Mouse (Mus musculus) common myeloid progenitor, adult 5-6 weeks (primary cell): ENCODE data around the gene Rtp3. TPM values are rescaled to one million over a fixed set of nuclear protein-coding genes. Genes with fewer than 3 reads are reported as not detected.
A peak's percentile ranks its signal among the peaks of the same experiment; 100 is the strongest.

ENCODE experiments used
- ATAC-seq: replicated peaks from 2 replicates; pipeline ENCODE4 v1.8.0; 2016; ENCODE audit warnings: low read depth, mild to moderate bottlenecking, moderate TSS enrichment, inconsistent platforms; ENCODE audit not compliant: poor library complexity, severe bottlenecking
- total RNA-seq: library from RNA; stranded (forward); fragments of 200-1000, 187-1606 nt; gene quantifications from 2 replicates; pipeline ENCODE4 v1.2.3, GENCODE M21; 2017

Gene Rtp3
- not detected in 2 replicates for total RNA-seq

- ATAC-seq: no peak
Measured at GRCm38 (mm10) chr9:110990204-110990603, at the start of gene Rtp3. Gene Rtp3, minus strand, starts transcription at chr9:110990583.

GRCm38 (mm10) chr9:111039966-111040365, 49.6 kb upstream of the Rtp3 start:
- ATAC-seq: no peak

GRCm38 (mm10) chr9:111033717-111034116, 43.3 kb upstream of the Rtp3 start:
- peak; percentile 54; the same call in 1 of the 2 replicates for ATAC-seq

GRCm38 (mm10) chr9:111026791-111027190, 36.4 kb upstream of the Rtp3 start:
- no peak for ATAC-seq

- peak; percentile 42; the same call in 1 of the 2 replicates for ATAC-seq
Measured at GRCm38 (mm10) chr9:111019022-111019421, 28.6 kb upstream of the Rtp3 start, which contains the start of gene Ltf. Gene Ltf, plus strand, starts transcription at chr9:111019271.

- ATAC-seq: no peak
Measured at GRCm38 (mm10) chr9:111015658-111016057, 25.3 kb upstream of the Rtp3 start.

GRCm38 (mm10) chr9:111012041-111012440, 21.7 kb upstream of the Rtp3 start:
- no peak for ATAC-seq

GRCm38 (mm10) chr9:111011550-111011949, 21.2 kb upstream of the Rtp3 start:
- ATAC-seq: no peak

GRCm38 (mm10) chr9:111009763-111010162, 19.4 kb upstream of the Rtp3 start:
- peak; percentile 65; the same call in 1 of the 2 replicates for ATAC-seq

GRCm38 (mm10) chr9:111006544-111006943, 16.2 kb upstream of the Rtp3 start:
- ATAC-seq: no peak

GRCm38 (mm10) chr9:111003279-111003678, 12.9 kb upstream of the Rtp3 start:
- no peak for ATAC-seq

- no peak for ATAC-seq
Measured at GRCm38 (mm10) chr9:111001621-111002020, 11.2 kb upstream of the Rtp3 start.

- no peak for ATAC-seq
Measured at GRCm38 (mm10) chr9:110999856-111000255, 9.5 kb upstream of the Rtp3 start.

GRCm38 (mm10) chr9:110999056-110999455, 8.7 kb upstream of the Rtp3 start:
- ATAC-seq: 0 out of 2 replicates have a peak, but pooled peaks have one; percentile 15

GRCm38 (mm10) chr9:110997245-110997644, 6.9 kb upstream of the Rtp3 start:
- peak; percentile 89 for ATAC-seq

- ATAC-seq: peak; percentile 86
Measured at GRCm38 (mm10) chr9:110994716-110995172, 4.4 kb upstream of the Rtp3 start.

- ATAC-seq: no peak
Measured at GRCm38 (mm10) chr9:110993281-110993709, 2.9 kb upstream of the Rtp3 start.

- ATAC-seq: no peak
Measured at GRCm38 (mm10) chr9:110989543-110989942, 840 bp downstream of the Rtp3 start.

GRCm38 (mm10) chr9:110989141-110989540, 1.2 kb downstream of the Rtp3 start:
- no peak for ATAC-seq

GRCm38 (mm10) chr9:110988078-110988477, 2.3 kb downstream of the Rtp3 start:
- ATAC-seq: no peak

GRCm38 (mm10) chr9:110987331-110987730, 3.1 kb downstream of the Rtp3 start:
- ATAC-seq: no peak

- no peak for ATAC-seq
Measured at GRCm38 (mm10) chr9:110985951-110986350, 4.4 kb downstream of the Rtp3 start.
